Mouse (Mus musculus) embryonic facial prominence, embryonic 10.5 days (tissue): ENCODE data around the gene Afap1l2. TPM values are rescaled to one million over a fixed set of nuclear protein-coding genes. Genes with fewer than 3 reads are reported as not detected.
A peak's percentile ranks its signal among the peaks of the same experiment; 100 is the strongest.

Experiments used
- DNase-seq: peaks from one replicate; pipeline ENCODE4 v3.0.0-alpha.2; 2017; ENCODE audit warnings: low spot score
- H3K27ac ChIP-seq: fragments of 300-500 bp; sonication (generic); replicated peaks from 2 replicates; pipeline ENCODE4 v1.5.1; 2016; ENCODE audit warnings: mild to moderate bottlenecking
- H3K27me3 ChIP-seq: fragments of 300-500 bp; sonication (generic); replicated peaks from 2 replicates; pipeline ENCODE4 v1.6.1; 2016; ENCODE audit warnings: low read depth, mild to moderate bottlenecking; ENCODE audit not compliant: poor library complexity, severe bottlenecking
- H3K36me3 ChIP-seq: fragments of 300-500 bp; sonication (generic); replicated peaks from 2 replicates; pipeline ENCODE4 v1.6.1; 2016; ENCODE audit warnings: mild to moderate bottlenecking, moderate library complexity
- H3K4me1 ChIP-seq: fragments of 300-500 bp; sonication (generic); 2 replicates; pipeline ENCODE4 v1.6.1; 2016
- H3K4me3 ChIP-seq: fragments of 300-500 bp; sonication (generic); 2 replicates; pipeline ENCODE4 v1.5.1; 2016; ENCODE audit warnings: mild to moderate bottlenecking, moderate library complexity
- H3K9me3 ChIP-seq: fragments of 300-500 bp; sonication (generic); 2 replicates; pipeline ENCODE4 v1.6.1; 2016; ENCODE audit warnings: mild to moderate bottlenecking
- WGBS: fragments of 180-500 bp; shearing (Covaris S2); methylation state at CpG from one replicate; pipeline ENCODE4 v1.1.7; 2016; 5-methylcytosine and 5-hydroxymethylcytosine counted together
- polyA plus RNA-seq: library from polyadenylated mRNA; unstranded; fragments of >200 nt; fragmentation: Nextera tagmentation; extraction: Ambion mirVana; gene quantifications from 2 replicates; pipeline ENCODE4 v1.2.1, GENCODE M21; 2016

Gene Afap1l2
- polyA plus RNA-seq, 1 experiment from 2014 or later = 5.2 TPM

DNA sequence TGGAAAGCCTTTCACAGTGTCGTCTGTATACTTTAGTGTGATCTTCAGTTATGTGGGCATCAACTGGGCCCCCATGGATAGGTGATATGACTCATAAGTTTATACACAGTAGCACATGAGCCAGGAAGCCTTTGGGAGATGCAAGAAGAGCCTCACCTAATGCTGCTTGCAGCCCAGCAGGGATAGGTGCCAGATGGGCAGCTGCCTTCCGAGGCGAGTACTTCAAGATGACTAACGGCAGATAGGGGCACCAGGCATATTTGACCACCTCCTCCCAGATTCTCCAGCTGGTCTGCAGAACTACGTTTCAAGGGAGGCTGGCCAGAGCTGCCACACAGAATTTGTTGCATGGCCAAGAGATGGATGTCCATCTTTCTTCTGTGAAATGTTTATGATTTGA lies 114.7 kb downstream of the Afap1l2 start:
- H3K27me3 ChIP-seq = no peaks in the 10 kb centered on the region
- no peak overlapping the region for H3K4me3 ChIP-seq
- H3K9me3 ChIP-seq = no peaks in the 10 kb centered on the region
- no peak overlapping the region for H3K27ac ChIP-seq
- no peaks in the 10 kb centered on the region for H3K36me3 ChIP-seq
- no peak for DNase-seq
- peaks cover 29% of the 10 kb centered on the region for H3K4me1 ChIP-seq
- 83% methylated on average over 5 of the region's 5 CpGs for WGBS

DNA sequence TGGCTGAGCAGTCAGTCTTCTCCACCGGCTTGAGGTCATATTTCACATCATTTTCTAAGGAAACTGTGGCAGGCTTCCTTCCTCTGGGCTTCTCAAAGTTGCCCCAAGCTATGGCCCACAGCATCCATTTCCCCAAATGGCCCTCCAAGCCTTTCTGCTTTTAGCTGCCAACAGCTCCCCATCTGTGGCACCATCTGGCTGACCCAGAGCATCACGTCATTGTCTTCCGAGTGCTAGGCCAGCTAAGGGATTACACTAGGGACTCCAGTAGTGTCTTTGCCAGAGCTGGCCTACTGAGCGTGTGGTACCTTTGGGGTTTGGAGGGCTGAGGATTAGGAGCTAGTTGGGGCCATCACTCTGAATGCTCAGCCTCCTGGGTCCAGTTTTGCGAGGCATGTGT lies 115.4 kb downstream of the Afap1l2 start:
- Histone ChIP-seq H3K9me3 (no peaks in the 10 kb centered on the region), H3K4me1 (peaks cover 24% of the 10 kb centered on the region), H3K4me3 (no peak overlapping the region), H3K27ac (no peak overlapping the region), H3K27me3 (no peaks in the 10 kb centered on the region), H3K36me3 (no peaks in the 10 kb centered on the region)
- no peak for DNase-seq
- WGBS = 90% methylated on average over 5 of the region's 5 CpGs

DNA sequence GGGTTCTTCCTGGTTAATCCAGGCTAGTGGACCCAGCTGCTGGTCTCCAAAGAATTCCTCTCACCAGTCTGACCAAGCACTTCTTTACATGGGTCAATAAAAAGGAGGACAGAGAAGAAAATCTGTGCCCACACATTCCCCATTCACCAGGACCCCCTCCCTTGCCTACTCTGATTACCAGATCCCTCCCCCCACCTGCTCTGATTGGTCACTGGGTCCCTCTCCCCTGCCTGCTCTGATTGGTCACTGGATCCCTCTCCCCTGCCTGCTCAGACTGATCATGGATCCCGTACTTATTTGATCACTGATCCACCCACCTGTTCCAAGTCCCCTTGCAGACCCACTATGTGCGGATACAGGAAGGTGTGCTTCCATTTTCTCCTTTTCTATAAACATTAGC lies 116.6 kb downstream of the Afap1l2 start:
- Histone ChIP-seq H3K36me3 (no peaks in the 10 kb centered on the region), H3K9me3 (no peaks in the 10 kb centered on the region), H3K4me1 (peaks cover 24% of the 10 kb centered on the region), H3K4me3 (no peak overlapping the region), H3K27ac (no peak overlapping the region), H3K27me3 (no peaks in the 10 kb centered on the region)
- WGBS = 55% methylated on average over 2 of the region's 2 CpGs
- DNase-seq = peak; percentile 44

DNA sequence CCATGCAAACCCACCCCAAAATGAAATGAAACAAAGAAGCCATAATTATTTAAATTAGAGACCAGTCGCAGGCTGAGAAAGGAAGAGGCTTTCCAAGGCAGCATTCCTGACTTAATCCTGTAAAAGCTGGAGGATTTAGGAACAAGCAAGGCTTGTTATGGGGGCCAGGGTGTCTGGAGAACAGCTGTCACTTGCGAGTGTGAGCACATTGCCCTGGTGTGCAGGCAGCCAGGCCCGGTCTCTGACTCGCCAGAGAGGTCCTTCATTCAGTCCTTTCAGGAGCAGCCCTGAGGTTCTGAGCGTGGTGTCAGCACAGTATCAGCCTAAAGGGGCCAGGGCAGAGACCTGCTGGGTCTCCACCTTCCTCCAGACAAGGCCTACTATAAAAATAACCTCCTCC lies 119.4 kb downstream of the Afap1l2 start:
- Histone ChIP-seq H3K27me3 (no peaks in the 10 kb centered on the region), H3K36me3 (peaks cover 7% of the 10 kb centered on the region; the same call in 1 of the 2 replicates), H3K4me3 (no peak overlapping the region), H3K9me3 (no peaks in the 10 kb centered on the region), H3K27ac (peak overlapping the region; percentile 49; the same call in 1 of the 2 replicates), H3K4me1 (peaks cover 31% of the 10 kb centered on the region)
- WGBS = 58% methylated on average over 5 of the region's 5 CpGs
- no peak for DNase-seq

DNA sequence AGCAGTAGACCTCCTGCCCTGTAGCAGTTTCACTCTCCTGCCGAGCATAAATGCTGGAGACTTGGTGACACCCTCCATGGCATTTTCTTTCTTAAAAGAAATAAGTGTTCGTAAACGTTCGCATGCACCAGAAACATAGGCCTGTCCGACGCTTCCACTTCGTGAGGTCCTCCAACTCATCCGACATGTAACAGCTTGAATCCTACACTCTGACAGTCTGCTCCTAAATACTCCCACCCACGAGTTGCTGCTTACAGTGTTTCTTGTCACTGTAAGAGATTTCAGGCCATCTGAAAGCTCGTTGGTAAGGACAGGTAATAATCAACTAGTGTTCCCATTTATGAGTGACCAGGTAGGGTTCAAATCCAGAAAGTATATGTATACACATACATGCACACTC lies 120.1 kb downstream of the Afap1l2 start:
- 87% methylated on average over 10 of the region's 10 CpGs for WGBS
- H3K36me3 ChIP-seq = peaks cover 7% of the 10 kb centered on the region; the same call in 1 of the 2 replicates
- no peaks in the 10 kb centered on the region for H3K9me3 ChIP-seq
- no peak overlapping the region for H3K4me3 ChIP-seq
- DNase-seq = no peak
- H3K27me3 ChIP-seq = no peaks in the 10 kb centered on the region
- no peak overlapping the region for H3K27ac ChIP-seq
- peaks cover 37% of the 10 kb centered on the region for H3K4me1 ChIP-seq

DNA sequence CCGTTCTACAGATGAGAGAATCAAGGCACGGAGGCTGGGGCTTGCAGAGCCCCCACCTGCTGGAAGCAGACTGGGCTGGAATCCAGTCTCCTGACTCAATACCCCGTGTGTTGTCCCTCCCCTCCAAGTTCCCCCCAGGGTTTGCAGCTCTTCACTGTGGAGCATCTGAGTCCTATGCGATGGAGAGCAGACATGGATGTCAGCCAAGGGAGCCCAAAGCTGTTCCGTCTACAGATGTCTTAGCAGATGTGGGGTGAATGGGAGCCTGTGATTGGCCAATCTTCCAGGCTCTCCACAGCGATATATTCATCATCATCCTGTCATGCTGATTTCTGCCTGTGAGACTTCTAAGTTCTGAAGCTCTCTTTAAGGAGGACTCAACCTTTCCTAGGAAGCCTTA lies 130.7 kb downstream of the Afap1l2 start:
- peaks cover 64% of the 10 kb centered on the region for H3K4me1 ChIP-seq
- no peak for DNase-seq
- no peaks in the 10 kb centered on the region for H3K9me3 ChIP-seq
- no peaks in the 10 kb centered on the region for H3K36me3 ChIP-seq
- H3K27me3 ChIP-seq = peaks cover 68% of the 10 kb centered on the region
- no peak overlapping the region for H3K4me3 ChIP-seq
- H3K27ac ChIP-seq = no peak overlapping the region
- 78% methylated on average over 6 of the region's 6 CpGs for WGBS

DNA sequence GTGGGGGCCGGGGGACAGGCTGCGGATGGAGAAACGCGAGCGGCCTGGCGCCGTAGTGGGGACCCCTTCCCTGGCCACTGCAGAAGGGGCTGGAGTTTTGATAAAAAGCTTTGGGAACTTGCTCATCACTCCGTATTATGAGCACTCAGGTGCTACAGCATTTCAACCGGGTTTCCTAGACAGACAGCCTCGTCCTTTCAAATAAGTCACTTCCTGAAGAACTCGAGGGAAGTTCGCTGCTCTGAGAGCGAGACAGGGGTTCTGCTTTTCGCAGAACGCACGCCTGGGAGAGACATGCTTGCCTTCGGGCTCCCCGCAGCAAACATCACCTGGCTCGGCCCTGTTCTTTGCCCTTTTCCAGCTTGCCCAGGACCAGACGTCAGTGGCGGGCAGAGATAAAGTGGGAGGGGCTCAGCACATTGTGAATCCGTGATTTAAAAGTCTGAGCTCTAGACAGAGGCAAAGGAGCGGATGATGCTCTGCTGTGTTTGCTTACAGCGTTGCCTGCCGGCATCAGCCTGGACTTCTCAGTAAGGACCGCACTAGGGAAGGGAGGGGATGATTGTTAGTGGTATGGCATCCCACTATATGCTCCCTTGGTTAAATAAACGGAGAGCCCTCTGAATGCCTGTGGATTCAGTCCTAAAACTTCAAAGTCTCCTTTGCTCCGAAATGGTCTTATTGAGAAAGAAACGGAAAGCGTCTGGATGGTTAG lies 133.3 kb downstream of the Afap1l2 start:
- Histone ChIP-seq H3K27me3 (peaks cover 88% of the 10 kb centered on the region), H3K4me3 (peak overlapping the region; percentile 69), H3K9me3 (no peaks in the 10 kb centered on the region), H3K4me1 (peaks cover 40% of the 10 kb centered on the region), H3K27ac (peak overlapping the region; percentile 83), H3K36me3 (no peaks in the 10 kb centered on the region)
- 9% methylated on average over 30 of the region's 30 CpGs for WGBS
- DNase-seq = peak; percentile 45

DNA sequence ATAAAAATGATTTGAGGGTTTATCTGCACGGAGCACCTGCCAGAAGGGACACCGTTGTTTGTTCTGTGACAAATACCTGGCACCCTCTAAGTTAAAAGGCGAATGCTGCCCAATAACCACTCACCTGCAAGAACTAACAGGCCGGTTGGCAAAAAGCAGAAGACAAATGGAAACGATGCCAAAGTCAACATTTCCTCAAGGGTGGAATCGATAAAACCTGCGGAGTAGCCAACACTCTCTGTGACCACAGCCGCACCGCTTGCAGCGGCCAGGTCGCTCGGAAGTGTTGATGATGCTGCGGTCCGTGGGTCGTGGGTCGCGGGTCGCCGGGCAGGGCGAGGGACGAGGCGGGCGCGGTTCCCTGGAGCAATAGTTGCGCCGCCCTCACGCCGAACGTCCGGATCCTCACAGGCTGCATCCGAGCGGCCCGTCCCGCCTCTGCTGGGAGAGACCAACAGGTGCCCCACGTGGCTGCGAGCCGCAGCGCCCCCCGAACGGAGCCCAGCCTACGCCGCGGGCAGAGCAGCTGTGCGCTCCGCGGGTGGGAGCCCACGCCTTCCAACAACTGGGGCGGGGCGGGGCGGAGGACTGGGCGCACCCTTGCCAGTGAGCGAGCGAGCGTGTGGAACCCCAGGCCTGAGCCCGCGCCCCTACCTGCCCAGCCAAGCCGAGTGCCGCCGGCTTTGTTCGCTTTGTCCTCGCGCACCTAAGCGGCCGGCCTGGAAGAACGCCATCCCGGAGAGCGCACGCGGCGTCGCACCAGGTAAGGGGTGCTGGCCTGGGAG lies 134.0 kb downstream of the Afap1l2 start, which contains the start of gene Vwa2:
TSS of gene Vwa2 (plus strand) at position 434 of the 785 bp plus-strand sequence.
- Histone ChIP-seq H3K27me3 (peaks cover 88% of the 10 kb centered on the region), H3K9me3 (no peaks in the 10 kb centered on the region), H3K36me3 (no peaks in the 10 kb centered on the region), H3K4me3 (peak within 1 kb of the TSS; percentile 69), H3K4me1 (peaks cover 36% of the 10 kb centered on the region), H3K27ac (peak within 1 kb of the TSS; percentile 83)
- DNase-seq = peak; percentile 71
- 3% methylated on average over 71 of the region's 71 CpGs for WGBS

DNA sequence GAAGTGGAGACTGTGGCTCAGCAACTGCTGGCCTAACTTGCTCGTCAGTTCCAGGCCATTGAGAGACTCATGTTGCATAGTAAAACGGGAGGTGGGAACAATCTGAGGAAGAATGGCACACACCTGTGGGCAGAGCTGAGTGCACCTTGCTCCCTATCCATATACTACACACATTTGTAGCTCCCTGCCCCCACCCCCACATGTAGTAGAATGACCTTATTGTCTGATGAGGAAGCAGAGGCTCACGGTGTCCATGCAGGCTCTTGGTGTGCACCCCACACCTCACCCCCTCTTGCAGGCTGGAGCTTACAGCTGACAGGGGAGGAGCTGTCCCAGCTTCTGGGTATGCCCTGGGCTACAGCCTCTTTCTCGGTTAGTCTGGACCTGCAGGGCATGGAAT lies 140.3 kb downstream of the Afap1l2 start:
- 66% methylated on average over 4 of the region's 4 CpGs for WGBS
- Histone ChIP-seq H3K9me3 (no peaks in the 10 kb centered on the region), H3K4me3 (no peak overlapping the region), H3K27me3 (peaks cover 34% of the 10 kb centered on the region), H3K27ac (no peak overlapping the region), H3K36me3 (no peaks in the 10 kb centered on the region), H3K4me1 (peaks cover 10% of the 10 kb centered on the region)
- DNase-seq = no peak

Other genes starting within 250 kb of the Afap1l2 start
- gene Ccdc186, start 186.0 kb downstream of the Afap1l2 start, polyA plus RNA-seq = 16.2 and 16.4 TPM in 2 replicates
- gene Tdrd1, start 182.0 kb downstream of the Afap1l2 start, polyA plus RNA-seq = 0.60 and 0.88 TPM in 2 replicates
- gene Vwa2, start 134.0 kb downstream of the Afap1l2 start, polyA plus RNA-seq = 5.7 and 6.4 TPM in 2 replicates